Mouse (Mus musculus): Measurements from ENCODE around the gene Xpo1. TPM values are rescaled to one million over a fixed set of nuclear protein-coding genes. Genes with fewer than 3 reads are reported as not detected.
"Not testable (repeated sequence)": the region's sequence is repeated elsewhere in the genome, so short reads cannot be mapped to it uniquely, and the experiment has no call there.

The Xpo1 gene
- total RNA-seq, 4 experiments from 2014 or later, result 58.3 to 77.8 (median 67.6) TPM

DNA sequence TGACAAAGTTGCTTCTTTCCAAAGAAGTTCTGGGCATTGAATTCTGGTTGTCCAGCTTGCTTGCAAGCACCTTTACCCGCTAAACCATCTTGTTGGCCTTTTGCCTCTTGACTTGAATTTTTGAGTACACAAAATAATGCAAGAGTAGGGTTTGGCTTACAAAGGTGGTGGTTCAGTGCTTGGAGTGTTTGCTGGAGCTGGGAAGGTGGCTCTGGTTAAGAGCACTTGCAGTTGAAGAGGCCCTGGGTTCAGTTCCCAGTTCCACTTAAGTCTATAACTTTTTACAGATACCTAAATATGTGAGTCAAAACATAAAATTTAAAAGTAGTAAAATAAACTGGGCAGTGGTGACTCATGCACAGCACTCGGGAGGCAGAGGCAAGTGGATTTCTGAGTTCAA is 42.5 kb downstream of the Xpo1 start:
- DNase-seq (ENCODE audit: low spot score in 2 of 2), result no peak

DNA sequence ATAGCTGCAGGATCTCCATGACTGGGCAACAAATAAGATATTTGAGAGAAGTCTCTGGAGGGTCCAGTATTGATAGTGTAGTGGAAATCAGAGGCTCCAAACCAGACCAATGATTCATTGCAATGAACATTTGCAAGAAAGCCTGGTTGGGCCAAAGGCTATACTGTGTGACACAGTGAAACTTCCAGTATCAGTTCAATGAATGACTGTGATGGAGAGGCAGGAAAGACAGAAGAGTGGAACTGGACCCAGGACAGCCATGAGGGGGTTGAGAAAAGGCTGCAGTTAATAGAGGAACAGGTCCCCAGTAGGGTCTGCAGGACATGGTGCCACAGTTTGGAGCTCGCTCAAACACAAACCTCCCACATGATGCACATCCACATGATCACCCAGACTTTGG is 44.1 kb downstream of the Xpo1 start:
- DNase-seq (ENCODE audit: low spot score in 2 of 2), result no peak

DNA sequence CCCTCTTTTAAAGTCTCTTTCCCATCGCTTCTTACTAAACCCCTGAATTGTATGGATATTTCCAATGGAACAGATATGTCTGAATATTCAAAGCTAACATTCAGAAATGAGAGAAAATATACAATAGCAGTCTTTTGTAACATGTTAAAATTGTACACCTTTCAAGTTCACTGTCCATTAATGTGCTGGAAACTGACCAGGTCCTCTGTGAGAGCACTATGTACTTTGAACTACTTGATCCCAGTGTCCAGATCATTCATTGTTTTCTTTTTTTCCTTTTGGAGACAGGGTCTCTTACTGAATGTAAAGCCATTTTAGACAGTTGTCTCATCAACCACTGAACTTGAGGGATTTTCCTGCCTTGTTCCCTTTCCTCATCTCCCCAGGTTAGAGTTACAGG is 47.3 kb downstream of the Xpo1 start:
- no peak for DNase-seq (ENCODE audit: low spot score in 2 of 2)

DNA sequence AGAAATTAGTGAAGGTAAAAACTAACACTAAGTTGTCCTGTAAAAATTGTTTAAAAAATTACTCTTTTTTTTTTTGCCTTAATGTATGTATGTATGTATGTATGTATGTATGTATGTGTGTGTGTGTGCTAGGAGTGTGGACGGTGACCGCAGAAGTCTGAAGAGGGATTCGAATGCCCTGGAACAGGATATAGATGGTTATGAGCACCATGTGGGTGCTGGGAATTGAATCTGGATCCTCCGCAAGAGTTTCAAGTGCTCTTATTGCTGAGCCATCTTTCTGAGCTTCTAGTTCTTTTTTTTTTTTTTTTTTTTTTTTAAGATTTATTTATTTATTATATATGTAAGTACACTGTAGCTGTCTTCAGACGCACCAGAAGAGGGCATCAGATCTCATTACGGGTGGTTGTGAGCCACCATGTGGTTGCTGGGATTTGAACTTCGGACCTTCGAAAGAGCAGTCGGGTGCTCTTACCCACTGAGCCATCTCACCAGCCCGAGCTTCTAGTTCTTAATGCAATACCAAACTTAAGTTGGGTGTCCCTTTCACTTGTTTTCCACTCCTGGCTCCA is 49.3 kb downstream of the Xpo1 start:
- DNase-seq (ENCODE audit: low spot score in 2 of 2), result not testable (repeated sequence)

DNA sequence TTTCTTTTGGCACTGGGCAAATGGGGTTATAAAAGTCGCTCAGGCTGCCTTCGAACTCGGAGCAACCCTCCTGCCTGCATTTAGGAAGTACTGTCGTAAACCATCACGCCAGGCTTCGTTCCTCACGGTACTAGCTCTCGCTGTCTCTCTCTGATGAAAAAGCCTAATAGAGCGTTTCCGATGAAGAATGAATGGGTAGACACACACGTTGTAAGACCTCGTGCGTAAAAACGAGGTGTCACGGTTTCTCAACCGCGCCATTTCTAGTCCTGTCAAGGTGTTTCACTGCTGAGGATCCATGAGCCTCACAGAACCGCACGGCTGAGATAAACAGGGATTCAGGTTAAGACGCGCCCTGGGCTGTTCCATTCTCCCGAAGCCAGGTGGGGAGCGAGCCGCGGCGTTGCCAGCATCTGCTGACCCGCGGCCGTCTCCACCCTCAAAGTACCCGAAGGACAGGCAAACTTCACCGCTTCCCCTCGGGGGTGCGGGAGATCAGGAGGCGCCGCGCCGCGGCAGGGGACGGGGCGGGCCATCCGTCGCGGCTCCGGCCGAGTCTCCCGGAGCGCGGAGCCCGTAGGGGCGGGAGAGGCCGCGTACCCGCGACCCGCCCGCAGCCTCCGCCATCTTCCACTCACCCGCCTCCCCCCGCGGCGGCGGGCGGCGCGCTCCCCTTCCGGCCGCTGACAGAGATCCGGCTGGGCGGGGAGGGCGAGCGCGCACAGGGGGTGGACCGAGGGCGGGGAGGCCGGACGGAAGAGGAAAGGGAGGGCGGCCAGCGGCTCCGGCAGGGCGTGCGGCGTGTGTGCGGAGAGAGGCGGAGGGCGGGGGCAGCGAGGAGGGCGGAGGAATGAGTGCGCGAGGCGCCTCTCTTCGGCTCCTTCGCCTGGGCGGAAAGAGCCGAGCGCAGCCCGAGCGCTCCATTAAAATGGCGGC is 50.1 kb downstream of the Xpo1 start:
- DNase-seq (ENCODE audit: low spot score in 2 of 2), result peak; percentile 94 to 95

DNA sequence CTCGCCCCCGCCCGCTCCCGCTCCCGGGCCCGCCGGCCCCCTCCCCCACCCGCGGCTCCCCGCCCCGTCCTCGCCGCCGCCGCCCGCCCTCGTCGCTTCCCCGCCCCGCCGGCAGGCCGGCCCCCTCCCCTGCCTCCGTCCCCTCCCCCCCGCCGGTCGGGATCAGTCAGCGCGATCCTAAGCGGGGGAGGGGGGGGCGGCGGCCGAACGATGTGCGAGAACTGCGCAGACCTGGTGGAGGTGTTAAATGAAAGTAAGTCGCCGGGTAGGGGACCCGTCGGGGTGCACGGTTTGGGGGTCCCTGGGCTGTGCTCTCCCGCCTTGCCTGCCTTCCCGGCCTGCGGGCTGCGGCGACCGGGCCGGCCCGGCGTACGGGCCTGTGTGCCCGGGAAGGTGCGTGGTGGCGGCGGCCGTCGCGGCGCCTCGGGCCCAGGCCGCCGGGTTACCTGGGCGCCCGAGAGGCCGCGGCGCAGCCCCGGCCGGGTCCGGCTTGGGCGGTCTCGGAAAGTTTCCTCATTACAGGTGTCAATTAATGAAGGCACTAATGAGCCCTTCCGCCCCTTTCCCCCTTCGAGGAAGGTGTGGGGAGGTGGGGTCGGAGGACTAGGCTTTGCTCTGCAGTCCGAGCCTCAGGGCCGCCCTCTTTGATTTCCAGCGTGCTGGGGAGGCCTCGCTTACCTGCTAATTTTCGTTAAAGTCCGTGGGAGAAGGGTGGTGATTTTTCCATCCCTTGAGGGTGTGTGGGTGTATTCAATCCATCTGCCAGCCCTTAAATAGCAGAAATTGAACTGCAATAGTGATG is 51.1 kb downstream of the Xpo1 start, which contains the start of gene Usp34:
Gene Usp34 (plus strand): TSS at position 132 of the 802 bp plus-strand sequence.
- peak; percentile 27 to 29 for DNase-seq (ENCODE audit: low spot score in 2 of 2)

DNA sequence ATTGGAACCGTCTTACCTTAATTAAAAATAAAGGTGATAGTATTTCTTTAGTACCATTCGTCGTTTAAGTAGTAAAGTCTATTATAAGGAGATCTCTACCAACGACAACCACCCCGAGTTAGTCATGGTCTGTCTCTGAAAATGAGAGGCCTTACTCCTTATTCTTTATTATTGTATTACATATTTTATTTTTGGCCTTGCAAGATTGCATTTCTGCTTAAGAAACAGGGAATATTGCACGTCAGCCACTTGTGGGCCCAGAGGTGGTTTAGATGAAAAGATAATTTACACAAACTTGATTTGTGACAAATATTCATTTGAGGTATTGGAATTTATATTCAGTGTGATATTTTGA is 51.7 kb downstream of the Xpo1 start:
- no peak for DNase-seq (ENCODE audit: low spot score in 2 of 2)

DNA sequence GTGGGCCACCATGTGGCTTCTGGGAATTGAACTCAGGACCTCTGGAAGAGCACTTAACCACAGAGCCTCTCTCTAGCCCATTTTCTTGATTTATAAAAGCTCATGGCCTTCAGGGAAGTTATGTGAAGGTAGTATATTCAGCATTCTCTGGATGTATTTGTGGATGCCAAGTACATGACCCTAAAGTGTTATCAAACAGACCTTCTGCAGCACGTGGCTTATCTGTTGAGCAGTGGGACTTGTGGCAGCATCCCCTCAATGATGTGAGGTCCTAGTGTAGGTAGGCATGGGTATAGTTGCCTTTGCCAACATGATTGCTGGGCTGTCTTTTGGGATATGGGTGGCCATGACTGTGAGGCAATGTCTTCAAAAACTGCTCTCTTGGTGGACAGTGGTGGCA is 57.7 kb downstream of the Xpo1 start:
- DNase-seq (ENCODE audit: low spot score in 2 of 2), result no peak

DNA sequence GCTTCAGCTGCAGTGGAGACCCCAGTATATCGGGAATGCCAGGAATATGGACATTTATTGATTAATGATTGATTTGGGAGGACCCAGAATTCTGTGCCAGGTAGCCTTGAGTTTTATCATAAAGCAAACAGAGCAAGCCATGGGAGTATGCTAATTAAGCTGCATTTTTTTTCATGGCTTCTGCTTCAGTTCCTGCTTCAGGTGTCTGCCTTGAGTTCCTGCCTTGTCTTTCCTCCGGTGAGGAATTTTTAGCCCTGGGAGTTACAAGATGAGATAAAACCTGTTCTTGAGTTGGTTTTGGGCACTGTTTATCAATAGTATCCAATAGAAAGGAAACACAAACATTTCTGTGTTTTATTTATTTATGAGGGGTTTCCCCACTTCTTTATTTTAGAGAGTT is 73.6 kb downstream of the Xpo1 start:
- DNase-seq (ENCODE audit: low spot score in 2 of 2), result no peak

DNA sequence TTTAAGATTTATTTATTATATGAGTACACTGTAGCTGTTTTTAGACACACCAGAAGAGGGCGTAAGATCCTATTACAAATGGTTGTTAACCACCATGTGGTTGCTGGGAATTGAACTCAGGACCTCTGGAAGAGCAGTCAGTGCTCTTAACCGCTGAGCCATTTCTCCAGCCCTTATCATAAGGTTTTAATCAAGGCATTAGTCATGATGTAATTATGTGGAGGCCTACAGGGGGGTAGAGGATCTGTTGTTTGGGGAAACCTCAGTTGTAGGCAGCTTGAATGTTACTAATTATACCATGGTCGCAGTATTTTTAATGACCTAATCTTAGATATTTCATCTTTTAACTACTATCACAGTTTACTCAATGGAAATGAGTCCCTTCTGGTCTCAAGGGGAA is 76.3 kb downstream of the Xpo1 start:
- DNase-seq (ENCODE audit: low spot score in 2 of 2), result no peak

DNA sequence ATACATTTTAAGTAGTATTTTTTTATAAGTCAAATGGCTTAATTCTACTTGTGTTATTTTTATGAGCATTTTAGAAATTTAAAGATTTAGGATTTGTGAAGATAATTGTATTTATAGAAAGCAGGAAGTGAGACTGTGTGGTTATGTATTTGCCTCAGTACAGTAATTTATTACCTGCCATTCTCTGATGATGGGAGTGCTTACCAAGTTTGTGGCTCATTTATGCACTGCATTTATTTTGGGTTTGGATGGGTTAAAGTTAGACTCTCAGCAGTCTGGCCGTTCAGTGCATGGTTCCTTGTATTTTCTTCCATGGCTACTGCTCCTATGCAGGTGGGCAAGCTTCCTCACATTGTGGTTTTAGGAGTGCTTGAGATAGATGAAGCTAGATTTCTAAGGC is 79.3 kb downstream of the Xpo1 start:
- no peak for DNase-seq (ENCODE audit: low spot score in 2 of 2)

Other genes with a start within 250 kb of the Xpo1 start
- gene Fam161a, start 248.5 kb upstream of the Xpo1 start, total RNA-seq (2022), result 1 to 10 TPM; 4.1 to 5.6 (median 4.8) TPM
- 10 to 100 TPM; 79.2 to 95.1 (median 91.7) TPM for gene Usp34, start 50.9 kb downstream of the Xpo1 start, total RNA-seq (2022)
- gene Ahsa2, start 242.0 kb downstream of the Xpo1 start, total RNA-seq (2022), result 10 to 100 TPM; 40.8 to 55.9 (median 48.0) TPM

All from layer of hippocampus, adult 8-10 months (tissue).